Mouse (Mus musculus) kidney, adult 2 months (tissue): ENCODE data around the gene Drd3.

ENCODE experiments used
- CTCF ChIP-seq: fragments of 200-500 bp; conservative IDR thresholded peaks from 2 replicates; pipeline ENCODE4 v1.5.1; 2011; ENCODE audit warnings: low read depth, mild to moderate bottlenecking, control low read depth, low read length, moderate library complexity, mixed read lengths; ENCODE audit not compliant: insufficient read depth, insufficient read length
- POLR2A ChIP-seq: fragments of 200-500 bp; IDR thresholded peaks from one replicate; pipeline ENCODE4 v1.6.1; 2011; ENCODE audit warnings: low read depth, low read length, control low read depth

GRCm38 (mm10) chr16:43772766-43773165 is 18.9 kb downstream of the Drd3 start:
- no peak for TF ChIP-seq POLR2A
- no peak for TF ChIP-seq CTCF
